Mouse (Mus musculus): ENCODE data around the gene Sh3gl2. TPM values are rescaled to one million over a fixed set of nuclear protein-coding genes. Genes with fewer than 3 reads are reported as not detected.

Gene Sh3gl2
- polyA plus RNA-seq, 1 experiment, result 18.6 TPM

- H3K9ac ChIP-seq (ENCODE audit: low read depth, poor library complexity, severe bottlenecking), result no peak overlapping the region
- no peak overlapping the region for H3K27ac ChIP-seq (ENCODE audit: insufficient read depth, low read length)
- H3K4me1 ChIP-seq (ENCODE audit: control insufficient read depth, insufficient read depth, low read length), result no peaks in the 10 kb centered on the region
- H3K4me3 ChIP-seq (ENCODE audit: low read depth, low read length), result no peak overlapping the region
- TF ChIP-seq POLR2A (IDR thresholded peaks at IDR 0.05; ENCODE audit: insufficient read depth, low read length) (no peak), EP300 (IDR thresholded peaks at IDR 0.05; ENCODE audit: insufficient read depth, low read depth, low read length) (no peak), CTCF (IDR thresholded peaks at IDR 0.05; ENCODE audit: low read depth, low read length) (no peak)
- H3K9me3 ChIP-seq (replicated peaks; ENCODE audit: control insufficient read depth, insufficient read depth, low read length, poor library complexity, severe bottlenecking), result no peaks in the 10 kb centered on the region
- H3K36me3 ChIP-seq (ENCODE audit: control insufficient read depth, insufficient read depth, low read length, poor library complexity, severe bottlenecking), result no peaks in the 10 kb centered on the region
- H3K27me3 ChIP-seq (ENCODE audit: control insufficient read depth, insufficient read depth, low read length, poor library complexity, severe bottlenecking), result no peaks in the 10 kb centered on the region
These were observed 472.7 kb downstream of the Sh3gl2 start for GRCm38 (mm10) chr4:85677621-85678020.

GRCm38 (mm10) chr4:85686160-85686559 lies 481.2 kb downstream of the Sh3gl2 start:
- TF ChIP-seq CTCF (IDR thresholded peaks at IDR 0.05; ENCODE audit: low read depth, low read length), result no peak
- TF ChIP-seq EP300 (IDR thresholded peaks at IDR 0.05; ENCODE audit: insufficient read depth, low read depth, low read length), result no peak
- no peak for TF ChIP-seq POLR2A (IDR thresholded peaks at IDR 0.05; ENCODE audit: insufficient read depth, low read length)
- Histone ChIP-seq H3K36me3 (ENCODE audit: control insufficient read depth, insufficient read depth, low read length, poor library complexity, severe bottlenecking) (no peaks in the 10 kb centered on the region), H3K4me3 (ENCODE audit: low read depth, low read length) (no peak overlapping the region), H3K27ac (ENCODE audit: insufficient read depth, low read length) (no peak overlapping the region), H3K9me3 (replicated peaks; ENCODE audit: control insufficient read depth, insufficient read depth, low read length, poor library complexity, severe bottlenecking) (no peaks in the 10 kb centered on the region), H3K27me3 (ENCODE audit: control insufficient read depth, insufficient read depth, low read length, poor library complexity, severe bottlenecking) (no peaks in the 10 kb centered on the region), H3K4me1 (ENCODE audit: control insufficient read depth, insufficient read depth, low read length) (no peaks in the 10 kb centered on the region), H3K9ac (ENCODE audit: low read depth, poor library complexity, severe bottlenecking) (no peak overlapping the region)
